8 mouse cellular contexts compared by ENCODE assay signal in genomic region chr7:19094826-19095750, GRCm38 (mm10). TPM values are rescaled to one million over a fixed set of nuclear protein-coding genes. Genes with fewer than 3 reads are reported as not detected.
DNase-seq lines count a peak whose midpoint lies in the region; ATAC-seq lines count a peak whose summit lies in the region.

No protein-coding gene starts in this region.

- peak overlapping the region; percentile 84 for H3K27ac ChIP-seq in forebrain, embryonic 14.5 days (ENCODE audit: low read depth, low read length)
- H3K27ac ChIP-seq in hindbrain, embryonic 15.5 days (replicated peaks): peak overlapping the region; percentile 82
- peak overlapping the region; percentile 80 for H3K27ac ChIP-seq in liver, embryonic 12.5 days

- peak overlapping the region; percentile 98 for H3K4me2 ChIP-seq in forebrain, embryonic 14.5 days (ENCODE audit: low read length)
- H3K4me2 ChIP-seq in hindbrain, embryonic 15.5 days: peak overlapping the region; percentile 99
- peak overlapping the region; percentile 98 for H3K4me2 ChIP-seq in liver, embryonic 12.5 days

- ATAC-seq in erythroblast, adult 5-6 weeks (replicated peaks; ENCODE audit: low FRiP score, poor library complexity, severe bottlenecking): no peak
- ATAC-seq in forebrain, embryonic 14.5 days: no peak
- no peak for ATAC-seq in hindbrain, embryonic 15.5 days (ENCODE audit: low FRiP score, low read depth)
- no peak for ATAC-seq in liver, embryonic 12.5 days

- DNase-seq in T-cell, adult 2 months (ENCODE audit: low spot score): peak; percentile 25
- DNase-seq in forebrain, embryonic 14.5 days (ENCODE audit: low spot score): peak; percentile 55
- peak; percentile 77 for DNase-seq in neural tube, embryonic 10.5 days (ENCODE audit: extremely low spot score, low spot score)
- no peak for DNase-seq in layer of hippocampus, adult 9-10 months (ENCODE audit: low spot score)

- H3K4me3 ChIP-seq in erythroblast, embryonic 14.5 days (replicated peaks): peak overlapping the region; percentile 74
- peak overlapping the region; percentile 56 for H3K4me3 ChIP-seq in forebrain, embryonic 14.5 days (ENCODE audit: low read depth, low read length)
- peak overlapping the region; percentile 47 for H3K4me3 ChIP-seq in hindbrain, embryonic 15.5 days
- H3K4me3 ChIP-seq in liver, embryonic 12.5 days: peak overlapping the region; percentile 66

- peaks cover 5% of the 10 kb centered on the region for H3K36me3 ChIP-seq in erythroblast, embryonic 14.5 days (ENCODE audit: control insufficient read depth)
- peaks cover 18% of the 10 kb centered on the region for H3K36me3 ChIP-seq in forebrain, embryonic 14.5 days (ENCODE audit: control insufficient read depth, insufficient read depth, low read length)
- H3K36me3 ChIP-seq in hindbrain, embryonic 15.5 days: peaks cover 10% of the 10 kb centered on the region
- no peaks in the 10 kb centered on the region for H3K36me3 ChIP-seq in liver, embryonic 12.5 days

- WGBS in forebrain, embryonic 14.5 days: under 1% methylated on average over 83 of the region's 87 CpGs
- WGBS in hindbrain, embryonic 15.5 days: 0% methylated on average over 64 of the region's 87 CpGs
- WGBS in liver, embryonic 12.5 days (ENCODE audit: insufficient replicate concordance): under 1% methylated on average over 85 of the region's 87 CpGs

- H3K27me3 ChIP-seq in erythroblast, embryonic 14.5 days (ENCODE audit: control insufficient read depth): peaks cover 61% of the 10 kb centered on the region
- no peaks in the 10 kb centered on the region for H3K27me3 ChIP-seq in forebrain, embryonic 14.5 days (replicated peaks; ENCODE audit: control insufficient read depth, insufficient read depth, low read length)
- H3K27me3 ChIP-seq in hindbrain, embryonic 15.5 days: peaks cover 44% of the 10 kb centered on the region
- peaks cover 98% of the 10 kb centered on the region for H3K27me3 ChIP-seq in liver, embryonic 12.5 days (replicated peaks)

- H3K9me3 ChIP-seq in erythroblast, embryonic 14.5 days (ENCODE audit: control insufficient read depth, low read length): no peaks in the 10 kb centered on the region
- H3K9me3 ChIP-seq in forebrain, embryonic 14.5 days (replicated peaks; ENCODE audit: control insufficient read depth, low read length): no peaks in the 10 kb centered on the region
- no peaks in the 10 kb centered on the region for H3K9me3 ChIP-seq in hindbrain, embryonic 15.5 days
- no peaks in the 10 kb centered on the region for H3K9me3 ChIP-seq in liver, embryonic 12.5 days (replicated peaks)

- H3K4me1 ChIP-seq in erythroblast, embryonic 14.5 days (ENCODE audit: control insufficient read depth): peaks cover 58% of the 10 kb centered on the region
- peaks cover 19% of the 10 kb centered on the region for H3K4me1 ChIP-seq in forebrain, embryonic 14.5 days (ENCODE audit: control insufficient read depth, insufficient read depth, low read length)
- H3K4me1 ChIP-seq in hindbrain, embryonic 15.5 days (replicated peaks): peaks cover 52% of the 10 kb centered on the region
- peaks cover 60% of the 10 kb centered on the region for H3K4me1 ChIP-seq in liver, embryonic 12.5 days

- H3K9ac ChIP-seq in forebrain, embryonic 14.5 days (ENCODE audit: low read length): peak overlapping the region; percentile 73
- H3K9ac ChIP-seq in hindbrain, embryonic 15.5 days: peak overlapping the region; percentile 54
- H3K9ac ChIP-seq in liver, embryonic 12.5 days: peak overlapping the region; percentile 75

RNA-seq across cellular contexts. Expression of gene Six5, which starts 0.7 kb away (rescaled TPM):
- polyA plus RNA-seq in erythroblast, embryonic 14.5 days (2012): 0.23 and 0.34 TPM in 2 replicates
- 0.42 TPM in 1 of 2 replicates, not detected in the other for total RNA-seq in erythroblast, adult 5-6 weeks (2015; ENCODE audit: low replicate concordance)
- not detected in 2 replicates for total RNA-seq in erythroblast, adult 5-6 weeks (2017; ENCODE audit: low replicate concordance)
- polyA plus RNA-seq in forebrain, embryonic 14.5 days (2014; fragmentation: Nextera tagmentation; extraction: Ambion mirVana): 2.4 and 3.5 TPM in 2 replicates
- 2.5 and 2.6 TPM in 2 replicates for polyA plus RNA-seq in hindbrain, embryonic 15.5 days (2015; fragmentation: Nextera tagmentation; extraction: Ambion mirVana)
- 1.8 TPM in 2 replicates for polyA plus RNA-seq in liver, embryonic 12.5 days (2016; fragmentation: Nextera tagmentation; extraction: Ambion mirVana)

RNA-seq across cellular contexts. Expression of gene Dmpk, which starts 11.4 kb away (rescaled TPM):
- polyA plus RNA-seq in erythroblast, embryonic 14.5 days (2012): 6.0 TPM in 2 replicates
- total RNA-seq in erythroblast, adult 5-6 weeks (2015; ENCODE audit: low replicate concordance): 3.8 TPM in 1 of 2 replicates, not detected in the other
- total RNA-seq in erythroblast, adult 5-6 weeks (2017; ENCODE audit: low replicate concordance): 4.3 and 6.0 TPM in 2 replicates
- 4.4 and 7.8 TPM in 2 replicates for polyA plus RNA-seq in forebrain, embryonic 14.5 days (2014; fragmentation: Nextera tagmentation; extraction: Ambion mirVana)
- polyA plus RNA-seq in hindbrain, embryonic 15.5 days (2015; fragmentation: Nextera tagmentation; extraction: Ambion mirVana): 10.5 and 10.9 TPM in 2 replicates
- 8.5 and 9.8 TPM in 2 replicates for polyA plus RNA-seq in liver, embryonic 12.5 days (2016; fragmentation: Nextera tagmentation; extraction: Ambion mirVana)

RNA-seq across cellular contexts. Expression of gene Dmwd, which starts 19.1 kb away (rescaled TPM):
- 8.5 and 10.2 TPM in 2 replicates for polyA plus RNA-seq in erythroblast, embryonic 14.5 days (2012)
- total RNA-seq in erythroblast, adult 5-6 weeks (2015; ENCODE audit: low replicate concordance): 1.9 and 3.1 TPM in 2 replicates
- total RNA-seq in erythroblast, adult 5-6 weeks (2017; ENCODE audit: low replicate concordance): 1.0 and 2.6 TPM in 2 replicates
- polyA plus RNA-seq in forebrain, embryonic 14.5 days (2014; fragmentation: Nextera tagmentation; extraction: Ambion mirVana): 28.0 and 29.1 TPM in 2 replicates
- 36.2 and 42.5 TPM in 2 replicates for polyA plus RNA-seq in hindbrain, embryonic 15.5 days (2015; fragmentation: Nextera tagmentation; extraction: Ambion mirVana)
- 7.4 and 7.9 TPM in 2 replicates for polyA plus RNA-seq in liver, embryonic 12.5 days (2016; fragmentation: Nextera tagmentation; extraction: Ambion mirVana)

RNA-seq across cellular contexts. Expression of gene Gm4969, which starts 23.1 kb away (rescaled TPM):
- 0.05 TPM in 1 of 2 replicates, not detected in the other for polyA plus RNA-seq in erythroblast, embryonic 14.5 days (2012)
- total RNA-seq in erythroblast, adult 5-6 weeks (2015; ENCODE audit: low replicate concordance): not detected in 2 replicates
- 0.28 TPM in 1 of 2 replicates, not detected in the other for total RNA-seq in erythroblast, adult 5-6 weeks (2017; ENCODE audit: low replicate concordance)
- 2.2 and 3.3 TPM in 2 replicates for polyA plus RNA-seq in forebrain, embryonic 14.5 days (2014; fragmentation: Nextera tagmentation; extraction: Ambion mirVana)
- polyA plus RNA-seq in hindbrain, embryonic 15.5 days (2015; fragmentation: Nextera tagmentation; extraction: Ambion mirVana): 6.9 and 8.1 TPM in 2 replicates
- polyA plus RNA-seq in liver, embryonic 12.5 days (2016; fragmentation: Nextera tagmentation; extraction: Ambion mirVana): 0.55 and 0.66 TPM in 2 replicates

RNA-seq across cellular contexts. Expression of gene Fbxo46, which starts 24.6 kb away (rescaled TPM):
- 1.9 TPM in 2 replicates for polyA plus RNA-seq in erythroblast, embryonic 14.5 days (2012)
- 0.21 and 0.77 TPM in 2 replicates for total RNA-seq in erythroblast, adult 5-6 weeks (2015; ENCODE audit: low replicate concordance)
- total RNA-seq in erythroblast, adult 5-6 weeks (2017; ENCODE audit: low replicate concordance): 2.1 and 2.5 TPM in 2 replicates
- 10.1 and 11.9 TPM in 2 replicates for polyA plus RNA-seq in forebrain, embryonic 14.5 days (2014; fragmentation: Nextera tagmentation; extraction: Ambion mirVana)
- polyA plus RNA-seq in hindbrain, embryonic 15.5 days (2015; fragmentation: Nextera tagmentation; extraction: Ambion mirVana): 16.2 and 16.6 TPM in 2 replicates
- 8.1 and 10.1 TPM in 2 replicates for polyA plus RNA-seq in liver, embryonic 12.5 days (2016; fragmentation: Nextera tagmentation; extraction: Ambion mirVana)
